Mouse (Mus musculus) large intestine, adult 2 months (tissue): Measurements from ENCODE around the gene Gpr182. TPM values are rescaled to one million over a fixed set of nuclear protein-coding genes. Genes with fewer than 3 reads are reported as not detected.
"Not testable (repeated sequence)": the region's sequence is repeated elsewhere in the genome, so short reads cannot be mapped to it uniquely, and the experiment has no call there.

Experiments
- DNase-seq: peaks from one replicate; pipeline ENCODE4 v3.0.0-alpha.2; 2012; ENCODE audit warnings: low read depth, low spot score
- WGBS: fragments of 180-500 bp; shearing (Covaris S2); methylation state at CpG from one replicate; pipeline ENCODE4 v1.1.7; 2018; 5-methylcytosine and 5-hydroxymethylcytosine counted together
- polyA plus RNA-seq: library from polyadenylated mRNA; depleted of rRNA; stranded (reverse); fragments of >200 nt; gene quantifications from 2 replicates; pipeline ENCODE4 v1.2.3, GENCODE M21; 2012; rRNA removed

Gene Gpr182
- 1.2 and 1.3 TPM in 2 replicates for polyA plus RNA-seq

GRCm38 (mm10) chr10:127751548-127751947 lies at the start of gene Gpr182:
Gene Gpr182, minus strand, starts transcription at chr10:127751732.
- DNase-seq = no peak
- 64% methylated on average over 8 of the region's 8 CpGs for WGBS

GRCm38 (mm10) chr10:127800891-127801290 lies 49.4 kb upstream of the Gpr182 start, which contains the start of gene Rdh16:
Gene Rdh16, plus strand, starts transcription at chr10:127801152.
- 42% methylated on average over 6 of the region's 6 CpGs for WGBS

DNA sequence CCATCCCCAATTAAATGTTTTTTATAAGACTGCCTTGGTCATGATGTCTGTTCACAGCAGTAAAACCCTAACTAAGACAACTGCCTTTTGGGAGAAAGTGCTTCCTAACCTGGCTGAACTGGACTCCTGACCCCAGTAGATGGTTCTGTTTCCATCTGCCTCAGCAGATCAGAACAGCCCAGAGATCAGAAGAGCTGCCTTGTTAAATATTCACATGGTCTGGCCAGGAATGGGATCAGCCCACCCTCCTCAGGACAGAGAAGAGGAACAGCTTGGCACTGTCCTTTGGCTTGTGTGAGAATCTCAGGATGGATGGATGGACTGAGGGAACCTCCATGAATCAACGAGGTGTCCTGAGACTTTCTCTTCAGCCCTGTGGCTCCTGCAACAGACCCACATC lies 47.8 kb upstream of the Gpr182 start:
- no peak for DNase-seq
- 83% methylated on average over 1 of the region's 1 CpGs for WGBS

More at GRCm38 (mm10) chr10:127800891-127801290, 49.4 kb upstream of the Gpr182 start, which contains the start of gene Rdh16:
- DNase-seq = peak; percentile 67

- DNase-seq = not testable (repeated sequence)
- WGBS = 89% methylated on average over 1 of the region's 1 CpGs
Measured at GRCm38 (mm10) chr10:127785411-127785810, 33.9 kb upstream of the Gpr182 start.

GRCm38 (mm10) chr10:127782321-127782720 lies 30.8 kb upstream of the Gpr182 start:
- 95% methylated on average over 17 of the region's 17 CpGs for WGBS
- not testable (repeated sequence) for DNase-seq

DNA sequence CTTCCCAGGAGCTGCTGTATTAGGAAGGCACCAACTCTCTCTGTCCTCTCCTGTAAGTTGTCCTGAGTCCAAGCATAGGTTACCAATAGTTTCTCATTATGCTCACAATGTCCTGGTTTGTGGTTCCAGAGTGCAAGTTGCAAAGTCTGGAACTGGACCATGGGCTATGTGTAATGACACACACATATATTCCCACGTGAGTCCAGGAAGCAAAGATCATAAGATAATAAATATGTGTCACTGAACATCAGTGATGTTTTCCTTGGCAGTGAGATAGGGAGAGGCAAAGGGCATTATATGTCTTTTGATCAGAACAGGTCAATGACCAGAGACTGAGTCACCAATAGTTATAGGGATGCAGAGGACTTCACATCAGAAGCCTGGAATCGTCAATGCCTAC lies 24.5 kb upstream of the Gpr182 start, which contains the start of gene Rdh9:
TSS of gene Rdh9 (plus strand) at position 376 of the 400 bp plus-strand sequence.
- 31% methylated on average over 2 of the region's 2 CpGs for WGBS
- peak; percentile 71 for DNase-seq

GRCm38 (mm10) chr10:127766564-127766963 lies 15.0 kb upstream of the Gpr182 start:
- WGBS = 74% methylated on average over 1 of the region's 1 CpGs
- no peak for DNase-seq

DNA sequence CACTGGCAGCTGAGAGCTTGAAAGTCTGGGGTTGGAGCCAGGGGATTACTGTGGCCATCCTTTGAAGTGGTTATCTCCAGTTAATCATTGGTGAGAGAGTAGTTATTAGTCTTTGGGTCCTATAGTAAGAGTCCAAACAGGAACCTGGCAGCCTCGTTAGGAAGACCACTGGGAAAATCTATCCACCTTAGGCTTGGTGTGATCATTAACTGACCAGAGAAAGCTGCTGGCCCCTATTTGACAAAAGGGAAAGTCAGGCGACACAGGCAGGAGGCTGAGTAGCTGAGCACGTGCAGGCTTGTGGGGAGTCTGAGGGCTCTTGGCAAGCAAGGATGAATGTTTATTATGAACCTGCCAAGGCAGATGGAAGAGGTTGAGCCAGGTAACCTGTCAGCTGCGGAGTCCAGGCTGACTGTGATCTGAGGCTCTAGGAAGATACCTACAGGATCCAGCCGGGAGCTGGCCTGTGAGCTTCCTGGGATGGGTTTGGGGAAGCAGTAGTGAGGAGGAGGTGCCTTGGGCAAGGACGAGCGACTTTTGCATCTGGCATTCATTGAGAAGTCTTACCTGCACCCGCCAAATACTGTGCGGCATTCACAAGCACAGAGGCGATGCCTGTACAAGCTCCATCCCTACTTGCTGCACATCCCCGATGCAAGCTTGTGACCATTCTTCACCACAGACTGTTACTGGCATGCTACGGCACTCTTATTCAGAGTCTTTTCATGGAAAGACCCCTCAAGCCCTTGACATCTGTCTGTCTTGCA lies 12.6 kb upstream of the Gpr182 start:
- WGBS = 23% methylated on average over 12 of the region's 12 CpGs
- no peak for DNase-seq

DNA sequence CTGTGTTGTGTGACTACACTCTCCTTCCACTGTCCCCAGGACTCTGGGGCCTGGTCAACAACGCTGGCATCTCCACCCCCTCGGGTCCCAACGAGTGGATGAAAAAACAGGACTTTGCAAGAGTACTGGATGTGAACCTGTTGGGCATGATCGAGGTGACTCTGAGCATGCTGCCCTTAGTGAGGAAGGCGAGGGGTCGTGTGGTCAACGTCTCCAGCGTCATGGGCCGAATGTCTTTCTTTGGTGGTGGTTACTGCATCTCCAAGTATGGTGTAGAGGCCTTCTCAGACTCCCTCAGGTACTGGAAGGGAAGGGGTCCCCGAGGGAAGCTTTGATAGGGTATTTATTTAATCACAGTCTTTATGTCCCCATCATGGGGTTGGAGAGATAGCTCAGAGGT lies 11.4 kb upstream of the Gpr182 start:
- 82% methylated on average over 10 of the region's 10 CpGs for WGBS
- not testable (repeated sequence) for DNase-seq

DNA sequence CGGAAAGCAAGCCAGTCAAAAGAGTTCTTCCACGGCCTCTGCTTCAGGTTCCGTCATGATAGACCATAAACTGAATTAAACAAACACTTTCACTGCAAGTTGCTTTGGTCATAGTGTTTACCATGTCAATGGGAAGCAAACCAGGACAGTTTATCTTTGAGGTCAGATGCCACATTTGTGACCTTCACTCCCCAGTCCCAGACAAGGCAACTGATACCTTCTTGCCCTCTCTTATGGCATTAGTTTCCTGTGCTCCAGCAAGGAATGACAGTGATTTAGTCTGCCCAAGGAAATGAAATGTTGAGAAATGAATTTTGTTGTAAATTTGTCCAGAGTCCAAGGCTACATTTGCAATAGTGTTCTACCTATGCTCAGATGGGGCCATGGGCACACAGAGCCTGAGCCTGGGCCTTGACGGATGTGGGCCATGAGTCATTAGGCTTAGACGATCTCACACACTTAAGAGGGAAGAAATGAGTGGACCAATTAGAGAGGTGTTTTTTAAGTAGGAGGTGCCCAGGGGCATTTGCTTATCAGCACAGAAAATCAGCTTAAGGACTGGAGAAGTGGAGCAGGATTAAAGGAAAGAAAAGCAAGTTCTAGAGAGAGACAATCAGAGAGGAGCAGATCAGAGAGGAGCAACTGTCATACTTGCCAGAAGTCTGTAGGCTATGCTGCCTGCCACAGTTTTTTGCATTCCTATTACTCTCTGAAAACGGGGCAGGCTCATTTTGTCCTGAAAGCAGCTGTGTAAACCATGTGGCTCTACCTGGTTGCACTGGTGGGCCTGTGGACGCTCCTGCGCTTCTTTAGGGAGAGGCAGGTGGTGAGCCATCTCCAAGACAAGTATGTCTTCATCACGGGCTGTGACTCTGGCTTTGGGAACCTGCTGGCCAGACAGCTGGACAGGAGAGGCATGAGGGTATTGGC lies 7.9 kb upstream of the Gpr182 start, which contains the start of the genes Rdh1 and Rdh16f1:
TSS of gene Rdh1 (plus strand) at position 541 of the 930 bp plus-strand sequence.
TSS of gene Rdh16f1 (plus strand) at position 607 of the 930 bp plus-strand sequence.
- no peak for DNase-seq
- 22% methylated on average over 9 of the region's 9 CpGs for WGBS

DNA sequence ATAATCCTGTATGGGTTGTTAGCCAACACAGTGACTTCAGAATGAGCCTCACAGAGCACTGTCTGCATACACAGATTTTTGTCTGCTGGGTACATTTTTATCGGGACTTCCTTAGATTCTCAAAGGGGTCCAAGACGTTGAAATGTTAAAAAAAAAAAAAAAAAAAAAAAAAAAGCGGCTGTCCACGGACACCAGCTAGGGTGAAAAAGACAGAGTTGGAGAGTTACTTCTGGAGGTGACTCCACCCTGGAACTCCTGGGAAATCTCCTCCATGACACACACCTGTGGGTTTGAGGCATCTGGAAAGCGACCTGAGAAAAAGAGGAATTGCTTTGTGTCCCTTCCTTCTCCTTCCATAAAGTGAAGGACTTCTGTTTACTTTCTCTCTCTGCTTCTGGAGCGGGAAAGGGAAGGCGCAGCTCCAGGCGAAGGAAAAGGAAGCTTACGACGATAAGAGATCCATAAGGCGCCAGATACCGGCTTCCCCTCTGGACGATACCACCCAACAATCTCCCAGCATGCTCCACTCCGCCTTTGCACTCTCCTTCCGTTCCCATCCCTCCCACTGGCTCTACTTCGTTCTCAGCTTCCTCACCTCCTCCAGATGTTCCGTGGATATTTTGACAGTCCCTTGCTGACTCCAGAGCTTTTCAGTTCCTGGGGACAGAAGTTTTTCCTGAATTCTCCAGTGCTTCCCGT lies 4.4 kb upstream of the Gpr182 start:
- 21% methylated on average over 18 of the region's 18 CpGs for WGBS
- no peak for DNase-seq

GRCm38 (mm10) chr10:127755246-127755645 lies 3.7 kb upstream of the Gpr182 start:
- WGBS = 23% methylated on average over 3 of the region's 3 CpGs
- no peak for DNase-seq

- 21% methylated on average over 6 of the region's 6 CpGs for WGBS
- DNase-seq = no peak
Measured at GRCm38 (mm10) chr10:127754566-127755166, 3.1 kb upstream of the Gpr182 start.

DNA sequence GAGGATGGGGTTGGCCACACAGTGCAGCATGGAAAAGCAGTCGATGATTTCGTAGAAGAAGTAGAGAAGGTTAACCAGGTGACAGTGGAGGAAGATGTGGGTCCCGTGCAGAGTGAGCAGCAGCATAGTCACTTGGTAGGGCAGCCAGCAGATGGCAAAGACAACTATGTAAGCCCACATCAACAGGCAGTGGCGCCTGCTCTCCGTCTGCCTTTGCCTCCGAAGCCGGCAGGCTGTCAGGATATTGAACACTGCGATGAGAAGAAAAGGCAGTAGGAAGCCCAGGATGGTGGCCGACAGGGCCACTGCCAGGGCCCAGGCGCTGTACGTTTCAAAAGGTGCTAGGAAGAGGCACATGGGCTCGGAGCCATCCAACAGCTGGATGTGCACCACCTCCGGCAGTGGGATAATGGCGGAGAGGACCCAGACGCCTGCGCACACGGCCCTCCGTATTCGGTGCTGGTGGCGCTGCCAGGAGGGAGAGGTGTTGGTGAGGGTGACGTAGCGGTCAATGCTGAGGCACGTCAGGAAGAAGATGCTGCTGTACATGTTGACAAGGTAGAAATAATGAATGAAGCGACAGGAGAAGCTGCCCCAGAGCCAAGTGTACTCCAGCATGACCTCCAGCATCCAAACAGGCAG lies 1.3 kb downstream of the Gpr182 start:
- WGBS = 78% methylated on average over 24 of the region's 24 CpGs
- no peak for DNase-seq

- 31% methylated on average over 8 of the region's 8 CpGs for WGBS
- DNase-seq = no peak
Measured at GRCm38 (mm10) chr10:127748847-127749612, 2.5 kb downstream of the Gpr182 start.

DNA sequence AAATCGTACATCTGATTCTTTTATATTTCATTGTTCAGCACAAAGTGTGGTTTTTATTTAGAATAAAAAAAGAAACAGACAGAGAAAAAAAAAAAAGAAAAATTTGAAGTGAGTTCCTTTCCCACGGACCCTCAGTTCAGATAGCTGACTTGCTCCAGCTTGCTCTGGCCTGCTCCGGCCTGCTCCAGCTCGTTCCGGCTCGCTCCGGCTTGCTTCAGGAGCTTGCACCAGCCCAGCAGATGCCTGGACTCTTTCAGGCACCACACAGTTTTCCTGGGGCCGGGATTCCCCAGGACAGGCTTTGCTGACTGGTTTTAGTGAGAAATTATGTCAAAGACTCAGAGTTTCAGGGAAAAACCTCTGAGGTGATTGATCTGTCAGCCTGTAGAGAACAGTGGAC lies 4.3 kb downstream of the Gpr182 start:
- WGBS = 92% methylated on average over 8 of the region's 8 CpGs

GRCm38 (mm10) chr10:127745886-127746285 lies 5.6 kb downstream of the Gpr182 start:
- no peak for DNase-seq
- 50% methylated on average over 5 of the region's 5 CpGs for WGBS

More for the DNA sequence above, 4.3 kb downstream of the Gpr182 start:
- DNase-seq = no peak

DNA sequence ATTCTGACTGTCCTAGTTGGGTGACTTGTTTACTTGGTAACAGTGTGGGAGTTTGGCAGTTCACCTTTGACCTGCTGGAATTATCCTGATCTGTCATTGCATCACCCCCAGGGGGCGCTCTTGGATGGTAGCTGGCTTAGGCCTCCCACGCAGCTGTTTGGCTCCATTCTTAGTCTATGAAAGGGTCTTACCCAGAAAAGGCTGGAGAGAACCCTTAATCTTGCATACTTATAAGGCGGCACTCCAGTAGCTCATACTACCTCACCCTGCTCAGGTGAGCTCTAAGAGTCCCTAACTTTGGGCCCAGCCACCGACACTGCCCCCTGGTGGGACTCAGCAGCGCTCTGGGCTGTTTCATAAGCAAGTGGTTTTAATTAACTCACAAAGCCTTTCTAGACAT lies 6.9 kb downstream of the Gpr182 start:
- 70% methylated on average over 5 of the region's 5 CpGs for WGBS
- no peak for DNase-seq
